Mouse (Mus musculus): Measurements from ENCODE around the gene Ap4m1.

DNA sequence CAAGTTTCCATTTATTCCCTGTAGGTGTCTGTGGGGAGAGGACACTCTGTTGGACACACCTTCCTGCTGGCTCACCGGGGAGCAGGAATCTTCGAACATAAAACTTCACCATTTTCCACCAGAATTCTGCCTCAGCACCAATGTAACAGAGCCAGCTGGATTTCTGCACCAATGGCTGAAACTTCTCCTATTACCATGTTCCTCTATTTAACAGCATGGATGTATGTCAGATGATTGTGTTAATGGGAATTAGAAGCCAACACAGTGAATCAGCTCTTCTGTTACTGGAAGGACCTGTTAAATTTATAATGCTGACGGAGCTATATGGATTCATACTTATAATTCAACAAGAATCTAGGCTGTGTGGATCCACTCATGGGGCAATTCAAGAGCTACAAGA is 57.7 kb downstream of the Ap4m1 start:
- no peak for TF ChIP-seq CTCF (conservative IDR thresholded peaks at IDR 0.05; ENCODE audit: insufficient read depth, insufficient read length, low read depth, low read length)
- no peak for TF ChIP-seq POLR2A (IDR thresholded peaks at IDR 0.05; ENCODE audit: low read depth, low read length)
